Mouse (Mus musculus) testis, adult 2 months (tissue): Measurements from ENCODE around the gene Nudt5. TPM values are rescaled to one million over a fixed set of nuclear protein-coding genes. Genes with fewer than 3 reads are reported as not detected.
"Not testable (repeated sequence)": the region's sequence is repeated elsewhere in the genome, so short reads cannot be mapped to it uniquely, and the experiment has no call there.

ENCODE experiments used
- H3K27ac ChIP-seq: fragments of 200-500 bp; 2 replicates; pipeline ENCODE4 v1.5.1; 2012; ENCODE audit warnings: low read depth, low read length; ENCODE audit not compliant: control insufficient read depth, insufficient read depth
- H3K27me3 ChIP-seq: fragments of 200-500 bp; 2 replicates; pipeline ENCODE4 v1.6.1; 2012; ENCODE audit warnings: mild to moderate bottlenecking, low read length, moderate library complexity; ENCODE audit not compliant: control insufficient read depth, insufficient read depth
- H3K36me3 ChIP-seq: fragments of 200-500 bp; 2 replicates; pipeline ENCODE4 v1.6.1; 2012; ENCODE audit warnings: mild to moderate bottlenecking, low read length; ENCODE audit not compliant: control insufficient read depth, insufficient read depth
- H3K4me1 ChIP-seq: fragments of 200-500 bp; 2 replicates; pipeline ENCODE4 v1.6.1; 2012; ENCODE audit warnings: low read length; ENCODE audit not compliant: control insufficient read depth, insufficient read depth
- H3K4me3 ChIP-seq: fragments of 200-500 bp; 2 replicates; pipeline ENCODE4 v1.5.1; 2012; ENCODE audit warnings: low read depth, mild to moderate bottlenecking, low read length, moderate library complexity, mixed read lengths; ENCODE audit not compliant: control insufficient read depth
- CTCF ChIP-seq: fragments of 200-500 bp; IDR thresholded peaks from 2 replicates; pipeline ENCODE4 v1.5.1; 2012; ENCODE audit warnings: low read depth, mild to moderate bottlenecking, inconsistent platforms, low read length, moderate library complexity; ENCODE audit not compliant: control insufficient read depth, insufficient read depth, insufficient replicate concordance
- POLR2A ChIP-seq: fragments of 200-500 bp; IDR thresholded peaks from 2 replicates; pipeline ENCODE4 v1.6.1; 2012; ENCODE audit warnings: low read depth, mild to moderate bottlenecking, inconsistent platforms, low read length, moderate library complexity; ENCODE audit not compliant: control insufficient read depth
- polyA plus RNA-seq: library from polyadenylated mRNA; depleted of rRNA; stranded (reverse); fragments of >200 nt; gene quantifications from 2 replicates; pipeline ENCODE4 v1.2.3, GENCODE M21; 2012; rRNA removed

The Nudt5 gene
- polyA plus RNA-seq, result 4.7 and 5.3 TPM in 2 replicates

DNA sequence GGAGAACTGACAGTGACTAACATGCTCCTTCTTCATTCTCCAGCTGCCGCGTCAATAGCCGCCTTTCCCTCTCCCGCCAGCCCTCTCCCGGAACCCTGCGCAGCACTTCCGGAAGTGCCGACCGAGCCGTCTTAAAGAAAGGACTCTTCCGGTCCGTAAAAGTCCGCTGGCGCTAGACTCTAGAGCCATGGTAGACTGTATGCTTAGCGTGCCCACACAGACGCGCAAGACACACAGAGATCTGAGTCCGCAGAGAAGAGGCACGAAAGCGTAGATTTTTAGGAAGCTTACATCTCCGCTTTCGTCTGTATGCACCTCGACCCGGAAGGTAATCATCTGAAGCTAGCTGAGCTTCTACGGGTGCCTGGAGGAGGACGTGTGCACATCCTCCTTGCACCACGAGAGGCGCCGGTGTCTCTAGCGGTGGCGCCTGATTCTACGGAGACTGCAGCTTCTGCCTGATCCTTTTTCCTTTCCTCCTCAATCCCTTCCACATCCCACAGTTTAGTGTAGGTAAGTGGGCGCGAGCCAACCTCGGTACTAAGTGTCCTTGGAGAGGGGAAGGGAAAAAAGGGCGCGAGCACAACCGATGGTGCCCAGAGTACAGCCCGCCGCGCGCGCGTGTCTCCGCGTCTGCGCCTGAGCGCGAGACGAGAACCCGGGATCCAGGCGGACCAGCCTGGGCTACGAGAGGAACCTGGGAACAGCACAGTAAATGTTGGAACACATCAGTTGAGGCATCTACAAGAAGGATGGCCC lies at the start of gene Nudt5, which contains the start of gene Cdc123:
TSS of gene Nudt5 (plus strand) at position 147 of the 759 bp plus-strand sequence.
TSS of gene Cdc123 (minus strand) at position 292 of the 759 bp plus-strand sequence.
- Histone ChIP-seq H3K27me3 (no peaks in the 10 kb centered on the region), H3K36me3 (no peaks in the 10 kb centered on the region; the same call in 1 of the 2 replicates), H3K4me1 (no peaks in the 10 kb centered on the region), H3K4me3 (peak within 1 kb of the TSS; percentile 90), H3K27ac (peak within 1 kb of the TSS; percentile 92)
- TF ChIP-seq POLR2A (no peak; the same call in none of the 2 replicates), CTCF (peak; percentile 63; the same call in 1 of the 2 replicates)

DNA sequence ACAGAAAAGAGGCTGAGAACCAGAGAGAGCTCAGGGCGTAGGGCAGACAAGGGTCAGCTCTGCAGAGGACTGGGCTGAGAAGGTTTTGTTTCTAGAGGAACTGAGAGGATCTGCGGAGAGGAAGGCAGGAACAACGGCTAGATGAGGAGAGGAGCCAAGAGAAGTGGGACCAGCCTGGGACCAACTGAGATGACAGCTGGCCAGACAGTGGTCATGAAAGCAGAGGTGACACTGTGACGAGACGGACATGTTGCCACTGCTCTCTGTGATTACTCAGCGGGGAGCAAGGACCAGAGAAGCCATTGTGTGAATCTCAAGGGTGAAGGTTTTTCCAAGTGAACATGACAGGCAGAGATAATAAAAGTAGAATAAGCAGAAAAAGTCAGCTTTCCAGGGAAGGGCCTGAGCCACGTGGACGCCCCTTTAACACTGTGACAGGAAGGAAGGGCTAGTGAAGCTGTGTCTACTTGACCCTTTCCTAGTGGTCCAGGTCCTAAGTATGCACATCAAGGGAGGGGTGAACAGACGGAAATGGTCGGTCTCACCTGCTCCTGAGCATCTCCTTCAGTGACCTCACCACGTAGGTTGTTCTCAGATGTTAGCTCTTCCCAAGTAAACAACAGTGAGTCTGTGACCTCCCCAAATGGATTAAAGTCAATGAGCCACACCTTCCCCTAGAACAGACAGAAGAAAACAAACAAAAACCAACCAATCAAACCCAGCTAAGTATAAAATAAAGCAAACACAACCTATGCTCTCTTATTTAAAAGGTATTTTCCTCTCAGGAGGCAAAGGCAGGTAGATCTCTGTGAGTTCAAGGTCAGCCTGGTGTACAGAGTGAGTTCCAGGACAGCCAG lies 46.8 kb upstream of the Nudt5 start:
- Histone ChIP-seq H3K27ac (no peak overlapping the region), H3K27me3 (no peaks in the 10 kb centered on the region), H3K4me3 (no peak overlapping the region), H3K36me3 (no peaks in the 10 kb centered on the region; the same call in 1 of the 2 replicates), H3K4me1 (no peaks in the 10 kb centered on the region)
- TF ChIP-seq CTCF, result no peak
- TF ChIP-seq POLR2A, result no peak

DNA sequence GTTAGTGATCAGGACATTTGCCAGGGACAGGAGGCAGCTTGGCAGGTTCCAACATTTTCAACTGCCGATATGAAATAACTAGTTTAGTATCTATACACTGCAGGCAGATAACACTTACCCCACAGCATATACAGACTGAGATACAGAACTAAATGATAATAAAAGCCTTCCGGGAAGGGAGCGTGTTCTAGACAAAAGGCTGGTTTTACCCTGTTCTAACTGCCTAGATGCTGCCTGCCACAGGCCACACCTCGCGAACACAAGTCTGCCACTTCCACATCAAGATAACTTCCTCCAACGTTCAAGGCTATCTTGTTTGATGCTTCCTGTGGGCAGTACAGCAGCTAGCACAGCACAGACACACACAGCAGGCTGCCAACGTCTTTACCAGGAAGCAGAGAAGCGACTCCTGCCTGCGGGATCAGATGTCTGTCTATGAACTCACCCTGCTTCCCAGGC lies 43.6 kb upstream of the Nudt5 start:
- H3K4me3 ChIP-seq, result no peak overlapping the region
- no peaks in the 10 kb centered on the region for H3K27me3 ChIP-seq
- TF ChIP-seq POLR2A (no peak), CTCF (no peak)
- H3K27ac ChIP-seq, result no peak overlapping the region
- H3K4me1 ChIP-seq, result no peaks in the 10 kb centered on the region
- H3K36me3 ChIP-seq, result no peaks in the 10 kb centered on the region; the same call in 1 of the 2 replicates

DNA sequence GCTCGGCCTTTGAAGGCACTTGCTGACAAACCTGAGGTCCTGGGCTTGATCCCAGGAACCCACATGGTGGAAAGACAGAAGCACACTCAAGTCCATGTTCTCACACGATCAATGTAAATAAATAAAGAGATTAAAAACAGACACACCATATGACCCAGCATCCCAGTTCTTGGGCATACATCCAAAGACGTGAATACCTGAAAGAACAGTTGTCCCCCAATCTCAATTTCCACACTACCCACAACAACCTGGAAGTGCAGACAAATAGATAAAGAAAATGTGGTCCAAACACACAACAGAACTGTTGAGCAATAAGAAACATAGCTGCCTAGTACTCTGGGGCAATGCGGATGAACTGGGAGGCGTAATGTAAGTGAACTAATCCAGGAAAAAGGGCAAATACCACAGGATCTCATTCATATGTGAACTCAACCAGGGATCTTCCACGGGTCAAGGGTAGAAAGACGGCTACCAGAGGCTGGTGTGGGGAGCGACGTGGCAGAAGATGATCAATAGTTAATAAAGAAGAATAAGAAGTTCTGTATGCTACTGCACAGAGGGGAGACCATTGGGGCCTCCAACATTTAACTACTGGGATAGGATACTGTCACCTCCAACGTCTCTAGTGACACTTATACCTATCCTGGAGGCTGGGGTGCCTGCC lies 42.8 kb upstream of the Nudt5 start:
- Histone ChIP-seq H3K4me3 (no peak overlapping the region), H3K4me1 (no peaks in the 10 kb centered on the region), H3K36me3 (no peaks in the 10 kb centered on the region; the same call in 1 of the 2 replicates), H3K27me3 (no peaks in the 10 kb centered on the region), H3K27ac (no peak overlapping the region)
- TF ChIP-seq CTCF, result no peak
- TF ChIP-seq POLR2A, result no peak

DNA sequence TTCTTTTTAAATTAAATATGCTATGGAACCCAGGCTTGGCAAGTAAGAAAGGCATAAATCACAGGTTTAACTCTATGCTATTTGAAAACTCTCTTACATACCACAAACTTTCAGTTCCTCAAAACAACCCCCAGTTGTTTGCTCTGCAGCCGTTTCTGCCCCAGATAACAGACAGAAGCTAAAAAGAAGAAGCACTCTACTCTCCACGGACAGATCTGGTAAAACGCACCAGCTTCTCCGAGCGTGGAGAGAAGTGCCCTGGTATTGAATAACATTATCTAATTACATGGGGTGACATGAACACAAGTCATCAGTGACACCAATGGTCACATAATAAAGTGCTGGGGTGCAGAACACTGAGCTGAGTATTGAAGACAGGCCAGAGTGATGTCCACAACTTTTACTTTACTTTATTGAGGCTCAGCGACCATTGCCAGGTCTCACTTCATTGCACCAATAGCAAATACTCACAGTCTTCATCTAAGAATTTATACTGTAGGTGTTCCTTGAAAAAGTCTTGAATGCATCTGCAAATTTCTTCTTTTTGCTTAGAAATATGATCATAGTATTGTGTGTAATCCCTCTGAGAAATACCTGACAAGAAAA lies 40.3 kb upstream of the Nudt5 start:
- H3K27me3 ChIP-seq, result no peaks in the 10 kb centered on the region
- peaks cover 1% of the 10 kb centered on the region for H3K36me3 ChIP-seq
- no peak overlapping the region for H3K27ac ChIP-seq
- no peak overlapping the region for H3K4me3 ChIP-seq
- H3K4me1 ChIP-seq, result no peaks in the 10 kb centered on the region
- TF ChIP-seq CTCF (no peak), POLR2A (no peak)

DNA sequence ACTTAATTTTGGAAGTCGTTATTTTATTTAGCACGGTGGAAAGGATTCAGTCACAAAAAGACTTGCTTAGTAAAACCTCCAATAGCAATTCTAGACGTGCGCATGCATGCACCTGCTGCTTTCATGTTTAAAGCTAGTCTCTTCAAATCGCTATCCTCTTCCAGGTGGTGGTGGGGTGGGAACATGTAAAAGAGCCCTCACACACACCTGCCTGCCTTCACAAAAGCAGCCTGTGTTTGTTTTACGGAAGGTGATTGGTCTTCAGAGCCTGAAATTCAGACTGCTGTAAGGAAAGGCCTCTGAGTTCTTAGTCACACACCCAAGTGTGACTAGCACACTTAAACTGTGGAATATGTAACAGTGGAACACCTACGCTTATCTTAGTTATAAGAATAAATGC lies 39.6 kb upstream of the Nudt5 start:
- TF ChIP-seq POLR2A, result no peak
- no peak for TF ChIP-seq CTCF
- H3K36me3 ChIP-seq, result peaks cover 1% of the 10 kb centered on the region

DNA sequence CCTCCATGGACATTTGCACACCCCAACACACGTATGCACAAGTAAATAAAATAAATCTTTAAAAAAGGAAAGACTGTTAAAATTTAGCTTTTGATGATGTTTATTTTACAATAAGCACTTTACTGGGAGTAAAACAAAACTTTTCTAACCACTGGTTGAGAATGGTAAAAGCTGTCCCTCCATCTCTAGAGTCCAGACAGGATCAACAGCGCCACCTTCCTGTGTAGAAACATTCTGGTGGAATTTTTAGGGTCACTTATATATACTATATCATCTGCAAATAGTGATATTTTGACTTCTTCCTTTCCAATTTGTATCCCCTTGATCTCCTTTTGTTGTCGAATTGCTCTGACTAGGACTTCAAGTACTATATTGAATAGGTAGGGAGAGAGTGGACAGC lies 38.6 kb upstream of the Nudt5 start:
- not testable (repeated sequence) for H3K4me3 ChIP-seq, H3K27ac ChIP-seq, H3K4me1 ChIP-seq, H3K27me3 ChIP-seq, H3K36me3 ChIP-seq

More for the DNA sequence above, 39.6 kb upstream of the Nudt5 start:
- Histone ChIP-seq H3K4me3 (no peak overlapping the region), H3K27me3 (no peaks in the 10 kb centered on the region), H3K27ac (no peak overlapping the region), H3K4me1 (no peaks in the 10 kb centered on the region)
